Mouse (Mus musculus) cerebellum, adult 2 months (tissue): ENCODE measurements around the gene Ctdspl. TPM values are rescaled to one million over a fixed set of nuclear protein-coding genes. Genes with fewer than 3 reads are reported as not detected.

Source experiments
- DNase-seq, 2 experiments: peaks; one replicate each; pipeline ENCODE4 v3.0.0; 2021
- H3K27ac ChIP-seq: fragments of 200-500 bp; 2 replicates; pipeline ENCODE4 v1.5.1; 2012; ENCODE audit warnings: low read length, control low read depth, inconsistent platforms; ENCODE audit not compliant: insufficient read depth
- H3K27me3 ChIP-seq: fragments of 200-500 bp; 2 replicates; pipeline ENCODE4 v1.6.1; 2012; ENCODE audit warnings: inconsistent platforms, mild to moderate bottlenecking, low read length, moderate library complexity; ENCODE audit not compliant: control insufficient read depth, insufficient read depth
- H3K4me1 ChIP-seq: fragments of 200-500 bp; 2 replicates; pipeline ENCODE4 v1.6.1; 2011; ENCODE audit warnings: low read length; ENCODE audit not compliant: control insufficient read depth, insufficient read depth
- H3K4me3 ChIP-seq: fragments of 200-500 bp; replicated peaks from 2 replicates; pipeline ENCODE3; 2011; ENCODE audit warnings: mild to moderate bottlenecking, low read depth, low read length, control low read depth; ENCODE audit not compliant: insufficient read depth
- CTCF ChIP-seq: fragments of 200-500 bp; IDR thresholded peaks from 2 replicates; pipeline ENCODE4 v1.5.1; 2011; ENCODE audit warnings: low read depth, mild to moderate bottlenecking, control low read depth, low read length, moderate library complexity, borderline replicate concordance; ENCODE audit not compliant: insufficient read depth
- POLR2A ChIP-seq: fragments of 200-500 bp; IDR thresholded peaks from 2 replicates; pipeline ENCODE4 v1.6.1; 2011; ENCODE audit warnings: low read length, control low read depth, borderline replicate concordance; ENCODE audit not compliant: insufficient read depth
- WGBS: fragments of 180-500 bp; shearing (Covaris S2); methylation state at CpG from one replicate; pipeline ENCODE4 v1.1.7; 2018; 5-methylcytosine and 5-hydroxymethylcytosine counted together
- polyA plus RNA-seq: library from polyadenylated mRNA; depleted of rRNA; stranded (reverse); fragments of >200 nt; gene quantifications from 2 replicates; pipeline ENCODE4 v1.2.3, GENCODE M21; 2012

The Ctdspl gene
- polyA plus RNA-seq, 1 experiment, result 10.3 TPM

GRCm38 (mm10) chr9:118950751-118951150, 24.5 kb downstream of the Ctdspl start:
- no peaks in the 10 kb centered on the region for H3K4me1 ChIP-seq

GRCm38 (mm10) chr9:118951381-118951780, 25.1 kb downstream of the Ctdspl start:
- WGBS, result 94% methylated on average over 7 of the region's 7 CpGs
- TF ChIP-seq POLR2A, result no peak
- TF ChIP-seq CTCF, result no peak

More at GRCm38 (mm10) chr9:118950751-118951150, 24.5 kb downstream of the Ctdspl start:
- DNase-seq, result no peak
- no peak for TF ChIP-seq CTCF
- H3K4me3 ChIP-seq, result no peak overlapping the region
- WGBS, result 85% methylated on average over 2 of the region's 2 CpGs
- H3K27ac ChIP-seq, result no peak overlapping the region
- H3K27me3 ChIP-seq, result no peaks in the 10 kb centered on the region

GRCm38 (mm10) chr9:118952180-118952579, 25.9 kb downstream of the Ctdspl start:
- Histone ChIP-seq H3K4me1 (no peaks in the 10 kb centered on the region), H3K27me3 (no peaks in the 10 kb centered on the region), H3K27ac (no peak overlapping the region), H3K4me3 (no peak overlapping the region)
- no peak for TF ChIP-seq CTCF
- no peak for TF ChIP-seq POLR2A
- no peak for DNase-seq
- 77% methylated on average over 16 of the region's 16 CpGs for WGBS

More at GRCm38 (mm10) chr9:118951381-118951780, 25.1 kb downstream of the Ctdspl start:
- Histone ChIP-seq H3K27me3 (no peaks in the 10 kb centered on the region), H3K27ac (no peak overlapping the region), H3K4me3 (no peak overlapping the region), H3K4me1 (no peaks in the 10 kb centered on the region)
- DNase-seq, result no peak

GRCm38 (mm10) chr9:118953465-118954194, 27.4 kb downstream of the Ctdspl start:
- 95% methylated on average over 16 of the region's 16 CpGs for WGBS
- no peak overlapping the region for H3K27ac ChIP-seq
- DNase-seq, result no peak

GRCm38 (mm10) chr9:118958802-118959201, 32.5 kb downstream of the Ctdspl start:
- DNase-seq, result no peak
- Histone ChIP-seq H3K27me3 (no peaks in the 10 kb centered on the region), H3K27ac (no peak overlapping the region), H3K4me1 (no peaks in the 10 kb centered on the region; the same call in 1 of the 2 replicates), H3K4me3 (no peak overlapping the region)
- TF ChIP-seq POLR2A (no peak), CTCF (no peak)
- 64% methylated on average over 7 of the region's 7 CpGs for WGBS

More at GRCm38 (mm10) chr9:118953465-118954194, 27.4 kb downstream of the Ctdspl start:
- no peaks in the 10 kb centered on the region for H3K4me1 ChIP-seq
- TF ChIP-seq CTCF (no peak), POLR2A (no peak)
- no peaks in the 10 kb centered on the region for H3K27me3 ChIP-seq
- no peak overlapping the region for H3K4me3 ChIP-seq

- no peak overlapping the region for H3K27ac ChIP-seq
- DNase-seq, result peak in 1 of 2 experiments; percentile 14
- WGBS, result 67% methylated on average over 16 of the region's 16 CpGs
Measured at GRCm38 (mm10) chr9:118960415-118961091, 34.3 kb downstream of the Ctdspl start.

GRCm38 (mm10) chr9:118963149-118963548, 36.9 kb downstream of the Ctdspl start:
- no peak overlapping the region for H3K27ac ChIP-seq
- H3K4me3 ChIP-seq, result no peak overlapping the region
- H3K27me3 ChIP-seq, result no peaks in the 10 kb centered on the region
- TF ChIP-seq CTCF (no peak), POLR2A (no peak)
- H3K4me1 ChIP-seq, result no peaks in the 10 kb centered on the region; the same call in 1 of the 2 replicates
- DNase-seq, result no peak
- WGBS, result 85% methylated on average over 9 of the region's 9 CpGs

More at GRCm38 (mm10) chr9:118960415-118961091, 34.3 kb downstream of the Ctdspl start:
- H3K27me3 ChIP-seq, result no peaks in the 10 kb centered on the region
- H3K4me3 ChIP-seq, result no peak overlapping the region
- H3K4me1 ChIP-seq, result no peaks in the 10 kb centered on the region; the same call in 1 of the 2 replicates
- TF ChIP-seq CTCF (no peak), POLR2A (no peak)
